Mouse (Mus musculus) induced T-regulatory cell, adult 2 months (primary cell): ENCODE measurements at regions not wholly inside any gene's neighbourhood (a gene's known extent, or its start where the extent isn't known, plus 50 kb on each side); places are given as distances from the start of the nearest gene placed in this dataset.
A peak's percentile ranks its signal among the peaks of the same experiment; 100 is the strongest.
"Not testable (repeated sequence)": the region's sequence is repeated elsewhere in the genome, so short reads cannot be mapped to it uniquely, and the experiment has no call there.

Experiments used
- DNase-seq: peaks from one replicate; pipeline ENCODE4 v3.0.0-alpha.2; 2012; ENCODE audit warnings: low read depth

- no peak for DNase-seq
Measured at GRCm38 (mm10) chr10:120726369-120726768, 172.5 kb downstream of the Msrb3 start.

DNA sequence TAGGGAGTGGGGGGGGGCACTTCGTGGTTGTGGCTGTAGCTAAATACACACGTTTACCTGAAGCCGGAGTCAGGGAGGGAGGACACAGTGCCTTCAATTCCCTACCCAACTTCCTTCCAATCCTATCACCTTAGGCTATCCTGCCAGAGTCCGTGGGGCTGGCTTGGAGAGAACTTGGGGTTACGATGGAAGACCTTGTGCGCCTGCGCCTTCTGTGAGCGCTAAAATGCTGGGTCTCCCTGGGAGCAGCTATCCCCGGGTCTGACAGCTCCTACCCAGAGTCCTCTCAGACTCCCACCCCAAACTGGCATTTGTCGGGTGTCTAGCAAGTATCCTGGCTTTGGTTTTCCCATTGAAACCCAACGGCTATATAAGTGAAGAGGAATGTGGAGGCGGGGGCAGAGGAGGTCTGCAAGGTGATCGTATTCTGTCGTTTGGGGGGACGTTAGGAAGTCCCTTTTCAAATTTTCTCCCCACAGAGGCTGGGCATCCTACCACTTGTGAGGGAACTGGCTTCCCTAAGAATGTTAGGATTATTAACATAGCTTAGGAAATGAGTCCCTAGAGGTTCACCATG, 176.9 kb downstream of the Msrb3 start:
- no peak for DNase-seq

DNA sequence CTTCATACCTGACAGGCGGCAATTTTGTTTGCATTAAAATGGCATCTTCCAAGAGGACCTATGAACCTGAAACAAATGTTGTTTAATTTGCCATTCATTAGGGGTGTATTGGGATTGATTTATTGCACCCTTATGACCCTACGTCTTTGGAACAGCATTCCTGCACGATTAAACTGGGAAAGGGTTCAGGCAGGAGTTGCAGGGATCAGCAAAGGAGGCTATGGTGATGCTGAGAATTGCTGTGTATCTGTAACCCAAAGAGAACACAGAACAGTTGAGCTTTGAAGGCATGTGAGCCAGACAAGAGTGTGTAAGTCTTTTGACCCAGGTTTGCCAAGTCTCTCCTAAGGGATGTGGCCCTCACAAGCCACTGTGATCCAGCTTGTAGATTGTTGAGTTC, 177.9 kb downstream of the Msrb3 start:
- no peak for DNase-seq

- no peak for DNase-seq
Measured at GRCm38 (mm10) chr10:120720061-120720460, 178.8 kb downstream of the Msrb3 start.

- DNase-seq = no peak
Measured at GRCm38 (mm10) chr10:120717159-120717567, 181.7 kb downstream of the Msrb3 start.

DNA sequence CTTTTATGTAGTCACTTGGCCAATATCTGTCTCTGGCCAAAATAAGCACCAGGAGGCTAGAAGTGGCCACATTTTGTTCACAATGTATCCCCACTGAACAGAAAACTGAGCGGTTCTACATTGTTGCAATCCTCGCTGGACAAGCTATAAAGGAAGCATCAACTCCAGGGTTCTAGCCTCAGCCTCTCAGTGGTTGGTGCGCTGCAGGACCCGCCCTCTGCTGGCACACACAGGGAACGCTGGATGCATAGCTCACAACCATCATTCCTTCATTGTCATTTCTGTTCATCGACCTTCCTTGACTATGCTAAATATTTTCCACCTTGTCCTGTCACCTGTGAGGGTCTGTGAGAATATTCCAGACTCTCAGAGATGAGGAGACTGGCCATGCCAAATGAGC, 182.5 kb downstream of the Msrb3 start:
- DNase-seq = no peak

GRCm38 (mm10) chr10:120707771-120708750, 190.8 kb downstream of the Msrb3 start:
- no peak for DNase-seq

GRCm38 (mm10) chr10:120706684-120707290, 192.1 kb downstream of the Msrb3 start:
- no peak for DNase-seq

- DNase-seq = peak; percentile 72
Measured at GRCm38 (mm10) chr10:120701833-120702232, 197.1 kb downstream of the Msrb3 start.

GRCm38 (mm10) chr10:120697275-120697856, 201.5 kb downstream of the Msrb3 start:
- DNase-seq = peak; percentile 32

DNA sequence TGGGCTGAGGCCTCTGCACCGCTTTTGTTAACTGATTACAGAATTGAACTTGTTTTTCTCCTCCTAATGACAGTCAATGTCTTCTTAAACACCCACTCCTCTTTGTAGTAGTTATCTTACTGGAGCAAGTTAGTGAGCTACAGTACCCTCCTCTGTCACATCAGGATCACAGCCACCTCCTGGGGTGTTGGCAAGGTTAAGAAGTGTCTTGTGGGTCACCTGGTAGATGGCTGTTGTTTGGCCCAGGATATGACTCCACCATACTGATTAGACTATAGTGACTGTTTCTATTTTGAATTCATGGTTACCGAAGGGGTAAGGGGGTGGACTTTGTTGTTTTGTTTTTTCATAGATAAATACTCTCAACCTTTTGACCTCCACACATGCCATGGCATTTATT, 202.4 kb downstream of the Msrb3 start:
- no peak for DNase-seq

- peak; percentile 5 for DNase-seq
Measured at GRCm38 (mm10) chr10:120694472-120694871, 204.4 kb downstream of the Msrb3 start.

DNA sequence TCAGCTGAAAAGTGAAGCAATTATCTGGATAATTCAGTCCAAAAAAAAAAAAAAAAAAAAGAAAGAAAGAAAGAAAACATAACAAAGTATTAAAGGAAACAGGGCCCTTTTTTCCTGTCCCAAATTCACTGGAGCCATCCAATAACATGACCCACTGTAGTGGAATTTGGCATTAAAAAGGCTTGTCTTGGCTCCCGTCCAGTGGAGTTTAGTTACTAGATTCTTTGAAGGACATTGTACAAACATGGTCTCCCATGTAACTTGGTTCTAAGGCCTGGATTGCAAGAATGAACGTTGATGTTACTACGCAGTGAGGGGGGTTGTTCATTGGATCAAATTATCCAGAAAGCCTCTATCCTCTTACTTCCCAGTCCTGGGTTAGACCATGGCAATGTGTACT, 207.4 kb downstream of the Msrb3 start:
- DNase-seq = no peak

DNA sequence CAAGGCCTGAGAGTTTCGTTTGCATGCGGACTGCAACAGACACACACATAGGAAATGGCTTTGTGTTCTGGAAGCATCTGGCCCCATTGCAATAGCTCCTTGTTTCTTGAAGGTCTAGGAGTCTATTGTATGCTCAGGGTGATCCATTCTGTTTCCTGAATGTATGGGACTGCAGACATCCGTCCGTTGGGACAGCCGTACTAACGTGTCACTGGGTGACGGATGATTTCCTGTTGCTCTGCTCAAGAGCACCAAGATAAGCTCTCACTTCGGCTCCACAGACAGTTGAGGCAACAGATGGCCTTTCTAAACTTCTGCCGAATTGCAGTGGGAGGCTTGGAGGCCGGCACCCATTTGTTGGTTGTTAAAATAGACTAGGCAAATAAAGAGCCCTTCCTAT, 209.9 kb upstream of the Hmga2 start:
- DNase-seq = no peak

DNA sequence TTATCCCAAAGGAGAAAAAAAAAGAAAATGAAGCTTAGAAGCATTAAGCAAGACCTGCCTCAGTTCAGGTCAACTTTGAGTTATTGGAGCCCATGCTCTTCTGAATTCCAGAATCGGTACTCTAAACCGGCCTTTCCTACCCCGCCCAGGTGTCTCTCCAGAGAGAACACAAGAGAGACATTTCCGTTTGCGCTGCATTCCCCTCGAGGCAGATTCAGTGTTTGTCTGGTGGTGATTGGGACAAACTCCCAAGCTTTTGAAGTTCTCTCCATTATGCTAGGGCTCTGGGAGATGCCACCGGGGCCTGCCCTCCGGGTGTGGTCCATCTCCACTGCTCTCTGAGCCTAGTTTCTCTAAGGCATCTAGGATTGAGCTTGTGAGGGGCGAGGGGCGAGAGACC, 205.8 kb upstream of the Hmga2 start:
- DNase-seq = no peak

DNA sequence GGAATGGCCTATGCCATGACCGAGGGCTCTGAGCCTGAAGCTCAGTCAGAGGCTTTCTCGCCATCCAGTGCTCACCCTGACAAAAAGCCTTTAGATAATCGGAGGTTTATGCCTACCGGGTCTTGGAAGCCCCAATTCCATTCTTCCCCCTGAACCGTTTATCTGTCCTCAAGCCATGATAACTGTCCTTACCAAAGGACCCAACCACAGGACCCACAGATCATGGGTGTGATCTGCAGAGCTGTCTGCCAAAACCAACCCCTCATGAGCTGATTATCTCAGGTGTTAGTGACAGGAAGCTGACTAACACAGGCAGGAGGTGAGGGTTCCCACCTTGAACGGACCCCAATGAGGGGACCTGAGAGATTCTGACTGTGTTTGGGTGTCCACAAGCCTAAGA, 203.7 kb upstream of the Hmga2 start:
- no peak for DNase-seq

DNA sequence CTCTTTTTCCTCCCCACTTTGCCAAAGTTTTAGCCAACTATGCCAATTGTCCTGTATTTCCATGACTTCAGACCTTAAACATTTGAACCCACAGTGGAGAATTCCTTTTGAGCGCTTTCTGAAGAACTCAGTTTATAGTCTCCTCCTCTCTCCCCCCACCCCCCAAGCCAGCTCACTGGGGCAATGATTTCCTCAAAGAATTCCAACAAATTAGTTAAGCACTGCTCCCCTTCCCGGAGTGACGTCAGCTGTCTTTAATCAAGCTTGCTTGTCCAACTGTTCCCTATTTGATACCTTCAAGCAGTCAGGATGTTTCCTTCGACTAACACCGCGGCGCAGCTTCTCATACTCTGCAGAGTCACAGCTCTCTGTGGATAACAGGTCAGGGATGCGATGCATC, 202.0 kb upstream of the Hmga2 start:
- no peak for DNase-seq

- no peak for DNase-seq
Measured at GRCm38 (mm10) chr10:120675369-120675768, 199.1 kb upstream of the Hmga2 start.

- DNase-seq = no peak
Measured at GRCm38 (mm10) chr10:120674321-120675045, 198.2 kb upstream of the Hmga2 start.

GRCm38 (mm10) chr10:120667678-120668031, 191.4 kb upstream of the Hmga2 start:
- not testable (repeated sequence) for DNase-seq

GRCm38 (mm10) chr10:120666985-120667677, 190.9 kb upstream of the Hmga2 start:
- DNase-seq = peak; percentile 20
